Mouse (Mus musculus) cerebellum, adult 11-12 months (tissue): Measurements from ENCODE around the gene AC161166.1.
"Not testable (repeated sequence)": the region's sequence is repeated elsewhere in the genome, so short reads cannot be mapped to it uniquely, and the experiment has no call there.

Experiments
- DNase-seq: peaks from one replicate; pipeline ENCODE4 v3.0.0; 2022

AC161166.1 gene

DNA sequence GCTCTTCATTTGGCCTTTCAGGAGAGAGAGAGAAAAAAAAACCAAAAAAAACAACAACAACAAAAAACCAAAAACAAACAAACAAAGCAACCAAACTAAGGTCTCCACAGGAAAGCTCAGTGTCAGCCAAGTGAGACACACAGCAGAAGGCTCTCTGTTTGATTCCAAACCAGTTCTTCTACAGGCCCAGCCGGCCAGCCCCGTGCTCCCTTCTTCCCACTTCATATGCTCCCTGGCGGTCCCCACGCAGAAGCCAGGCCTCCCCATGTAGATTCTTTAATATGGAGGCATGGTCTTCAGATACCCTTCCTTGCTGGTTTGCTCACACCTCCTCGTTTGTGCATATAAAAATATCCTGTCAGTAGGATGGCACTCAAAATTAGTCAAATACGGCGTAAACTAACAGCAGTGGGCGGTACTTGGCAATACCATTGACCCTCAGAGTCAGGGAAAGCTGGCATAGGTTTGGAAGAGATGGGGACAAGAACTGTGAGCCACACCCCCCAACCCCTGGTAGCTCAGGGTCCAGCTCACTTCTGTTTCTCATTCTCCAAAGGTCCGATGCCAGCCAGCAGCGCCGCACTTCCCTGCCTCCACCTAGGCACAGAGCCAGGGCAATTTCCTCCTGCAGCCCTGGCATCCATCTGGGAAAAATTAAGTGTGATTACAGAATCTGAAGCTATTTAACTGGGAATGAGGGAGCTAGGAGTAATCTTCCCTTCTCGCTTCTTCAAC is 13.6 kb upstream of the AC161166.1 start:
- DNase-seq = peak; percentile 81

DNA sequence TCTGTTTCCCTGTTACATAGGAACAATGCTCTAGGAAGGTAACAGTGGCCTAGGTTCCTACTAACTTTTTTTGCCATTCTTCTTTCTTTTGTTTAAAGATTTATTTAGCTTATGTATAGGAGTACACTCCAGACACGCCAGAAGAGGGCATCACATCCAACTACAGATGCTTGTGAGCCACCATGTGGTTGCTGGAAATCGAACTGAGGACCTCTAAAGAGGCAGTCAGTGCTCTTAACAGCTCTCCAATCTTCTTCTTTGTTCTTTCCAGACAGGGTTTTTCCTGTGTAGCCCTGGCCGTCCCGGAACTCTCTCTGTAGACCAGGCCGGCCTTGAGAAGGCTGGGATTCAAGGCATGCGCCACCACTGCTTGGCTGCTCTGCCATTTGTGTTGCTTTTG is 12.7 kb upstream of the AC161166.1 start:
- no peak for DNase-seq

DNA sequence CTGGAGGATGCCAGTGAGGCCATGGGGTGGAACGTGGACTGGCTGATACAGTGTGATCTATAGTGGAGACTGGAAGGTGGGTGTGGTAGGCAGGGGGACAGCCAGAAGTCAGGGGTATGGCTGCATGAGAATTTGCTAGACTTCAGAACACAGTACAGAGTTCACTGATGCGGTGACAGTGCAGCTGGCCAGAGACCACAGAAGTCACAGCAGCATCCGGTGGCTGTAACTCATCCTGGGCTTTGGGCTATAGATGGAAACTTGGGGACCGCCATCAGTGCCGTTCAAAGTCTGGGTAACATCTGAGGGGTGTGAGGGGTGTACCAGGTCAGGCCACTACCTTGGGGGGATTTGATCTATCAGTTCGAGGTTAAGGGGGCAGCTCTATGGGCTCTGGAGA is 11.5 kb upstream of the AC161166.1 start:
- no peak for DNase-seq

DNA sequence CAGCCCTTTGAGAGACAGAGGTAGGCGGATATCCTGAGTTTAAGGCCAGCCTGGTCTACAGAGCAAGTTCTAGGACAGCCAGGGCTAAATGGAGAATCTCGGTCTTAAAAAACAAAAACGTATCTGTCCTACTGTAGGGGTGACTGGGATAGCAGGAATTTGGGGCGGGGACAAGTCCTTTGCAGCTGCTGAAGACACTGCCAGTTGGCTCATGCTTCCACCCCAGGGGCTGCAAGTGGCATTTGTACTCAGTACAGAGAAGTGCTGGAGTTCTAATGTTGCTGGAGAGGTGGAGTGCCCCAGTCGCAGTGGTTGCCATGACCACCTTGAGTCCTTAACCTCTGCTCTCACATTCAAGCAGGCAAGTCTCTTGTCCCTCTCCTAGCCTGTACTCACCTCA is 10.6 kb upstream of the AC161166.1 start:
- DNase-seq = no peak

DNA sequence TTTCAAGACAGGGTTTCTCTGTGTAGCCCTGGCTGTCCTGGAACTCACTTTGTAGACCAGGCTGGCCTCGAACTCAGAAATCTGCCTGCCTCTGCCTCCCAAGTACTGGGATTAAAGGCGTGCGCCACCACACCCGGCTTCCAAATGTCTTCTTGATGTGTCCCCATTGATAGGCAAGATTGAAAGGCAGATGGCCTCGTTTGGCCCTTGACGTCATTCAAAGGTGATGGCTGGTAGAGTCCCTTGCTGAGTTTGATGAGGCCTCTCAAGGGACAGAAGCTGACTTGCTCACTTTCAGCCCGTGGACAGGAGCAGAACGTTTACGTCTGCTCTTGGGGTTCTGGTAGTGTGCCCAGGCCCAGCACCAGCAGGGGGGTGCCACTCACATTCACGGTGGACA is 7.8 kb upstream of the AC161166.1 start:
- not testable (repeated sequence) for DNase-seq

DNA sequence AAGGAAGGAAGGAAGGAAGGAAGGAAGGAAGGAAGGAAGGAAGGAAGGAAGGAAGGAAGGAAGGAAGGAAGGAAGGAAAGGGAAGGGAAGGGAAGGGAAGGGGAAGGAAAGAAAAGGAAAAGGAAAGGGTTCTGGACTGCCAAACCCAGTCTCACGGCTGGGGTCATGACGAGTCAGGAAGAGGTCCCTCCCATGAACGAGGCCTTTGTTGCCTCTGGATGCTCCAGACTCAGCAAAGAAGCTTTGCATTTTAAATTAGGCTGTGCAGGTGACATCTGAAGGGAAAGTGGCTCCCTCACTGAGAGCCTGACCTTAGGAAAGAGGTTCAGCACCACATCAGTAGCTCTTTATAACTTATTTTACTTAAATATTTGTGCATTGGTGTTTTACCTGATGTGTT is 6.9 kb upstream of the AC161166.1 start:
- DNase-seq = no peak

DNA sequence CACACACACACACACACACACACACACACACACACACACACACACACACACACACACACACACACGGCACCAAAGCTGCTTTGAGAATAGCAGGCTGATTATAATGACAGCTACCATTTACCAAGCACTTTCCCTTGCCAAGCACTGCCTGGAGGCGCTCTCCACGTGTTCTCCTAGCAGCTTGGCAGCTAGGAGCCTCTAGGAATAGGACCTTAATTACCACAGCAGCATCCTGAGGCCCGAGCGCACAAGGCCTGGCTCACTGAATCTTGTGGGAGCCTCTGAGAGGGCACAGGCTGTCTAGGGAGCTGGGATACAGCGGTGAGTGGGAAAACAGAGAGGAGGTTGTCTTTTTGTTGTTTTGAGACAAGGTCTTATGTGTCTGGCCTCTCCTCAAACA is 5.4 kb upstream of the AC161166.1 start:
- no peak for DNase-seq

DNA sequence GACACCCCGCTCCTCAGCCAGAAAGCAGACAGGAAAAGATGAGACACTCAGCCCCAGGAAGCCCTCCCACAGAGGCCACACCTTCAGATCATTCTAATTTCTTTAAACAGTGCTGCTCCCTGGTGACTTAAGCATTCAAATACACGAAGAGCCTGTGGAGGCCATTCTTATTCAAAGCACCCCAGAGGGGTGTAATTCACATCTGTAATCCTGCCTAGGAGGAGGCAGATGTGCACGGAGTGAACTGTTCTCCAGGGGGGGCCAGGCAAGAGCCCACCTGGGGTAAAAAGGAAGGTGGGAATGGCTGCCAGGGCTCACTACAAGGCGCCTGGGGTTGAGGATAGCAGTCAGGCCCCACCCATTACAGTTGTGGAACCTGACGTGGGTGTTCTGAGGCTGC is 4.8 kb upstream of the AC161166.1 start:
- DNase-seq = no peak

DNA sequence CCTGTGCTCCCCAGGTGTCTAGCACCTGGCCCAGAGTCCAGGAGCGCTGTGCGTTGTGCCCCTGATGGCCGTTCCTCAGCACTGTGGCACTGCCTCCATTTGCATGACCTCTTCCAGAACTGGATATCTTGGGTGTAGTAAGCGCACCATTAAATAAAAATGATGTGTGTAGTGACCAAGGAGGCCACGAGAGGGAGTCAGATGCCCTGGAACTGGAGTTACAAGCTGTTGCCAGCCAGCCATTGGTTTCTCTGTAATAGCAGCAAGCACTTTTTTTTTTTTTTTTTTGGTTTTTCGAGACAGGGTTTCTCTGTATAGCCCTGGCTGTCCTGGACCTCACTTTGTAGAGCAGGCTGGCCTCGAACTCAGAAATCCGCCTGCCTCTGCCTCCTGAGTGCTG is 4.1 kb upstream of the AC161166.1 start:
- DNase-seq = not testable (repeated sequence)

DNA sequence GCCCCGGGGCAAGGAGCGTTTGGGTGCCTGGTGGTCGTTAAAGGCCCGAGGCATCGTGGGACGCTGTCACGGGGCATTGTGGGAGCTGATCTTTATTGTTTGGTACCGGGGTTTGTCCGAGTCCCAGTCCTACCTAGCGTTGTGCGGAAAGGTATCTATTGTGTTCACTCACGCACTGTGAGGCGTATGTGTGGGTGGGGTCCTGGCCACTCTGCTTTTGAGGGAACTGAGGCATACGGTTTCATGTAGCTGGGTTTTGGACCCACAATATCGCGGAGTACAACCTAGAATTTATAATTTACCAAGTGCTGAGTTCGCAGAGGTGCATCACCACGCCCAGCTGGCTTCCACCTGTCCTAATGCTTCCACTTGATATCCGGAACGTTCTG is 4.5 kb downstream of the AC161166.1 start:
- peak; percentile 61 for DNase-seq

DNA sequence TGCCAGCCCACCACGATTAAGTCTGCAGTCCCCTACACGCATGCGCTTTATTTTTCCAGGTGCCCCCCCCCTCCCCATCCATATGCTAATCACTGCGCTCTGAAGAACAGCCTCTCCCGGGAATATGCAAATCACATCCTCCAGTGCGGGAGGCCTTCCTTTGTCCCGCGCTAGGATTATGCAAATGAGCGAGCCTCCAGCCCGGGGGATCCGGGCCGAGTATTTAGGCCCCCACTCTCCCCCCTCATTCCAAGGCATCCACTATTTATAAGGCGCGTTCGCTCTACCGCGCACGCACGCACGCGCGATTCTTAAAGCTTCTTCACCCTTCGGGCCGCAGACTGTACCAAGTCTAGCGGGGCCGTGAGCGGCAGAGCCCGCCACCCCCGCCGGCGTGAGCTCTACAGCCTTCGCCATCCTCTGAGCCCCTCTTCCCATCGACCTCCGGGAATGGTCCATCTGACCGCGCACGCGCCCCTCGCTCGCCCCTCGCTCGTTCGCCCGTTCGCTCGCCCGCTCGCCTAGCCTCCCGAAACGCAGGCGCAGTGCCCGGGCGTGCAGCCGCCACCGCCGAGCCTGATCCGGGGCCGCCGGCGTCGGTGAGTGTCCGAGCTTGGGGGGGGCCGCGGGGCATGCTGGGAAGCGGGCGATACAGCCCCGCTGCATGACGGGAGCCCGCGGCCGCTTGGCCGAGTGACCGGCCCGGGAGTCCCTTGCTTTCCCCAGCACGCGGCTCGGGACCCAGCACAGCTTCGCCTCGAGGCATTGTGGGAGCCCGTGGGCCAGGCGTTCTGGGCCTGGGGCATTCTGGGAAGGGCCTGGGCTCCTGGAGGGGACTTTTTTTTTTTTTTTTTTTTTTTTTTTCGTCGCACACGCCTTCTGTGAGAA is 5.2 kb downstream of the AC161166.1 start, which contains the start of gene Zfp428:
Gene Zfp428, plus strand, starts transcription at position 169 of the 888 bp plus-strand sequence.
- DNase-seq = peak; percentile 89

DNA sequence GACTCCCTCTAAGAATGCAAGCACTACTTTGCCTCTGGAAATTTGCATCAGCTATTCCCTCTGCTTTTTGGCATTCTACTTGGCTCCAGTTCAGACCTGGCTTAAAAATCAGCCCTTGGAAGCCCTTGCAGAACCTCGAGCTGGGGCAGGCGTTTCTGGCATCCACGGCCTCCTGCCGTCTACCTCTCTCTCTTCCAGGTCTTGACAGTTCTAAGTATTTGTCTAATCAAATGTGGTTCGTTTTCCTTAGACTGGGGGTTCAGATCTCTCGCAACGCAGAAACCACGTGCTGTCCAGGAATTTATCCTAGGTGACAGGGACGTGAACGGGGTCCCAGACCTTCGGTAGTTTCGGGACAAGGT is 5.8 kb downstream of the AC161166.1 start:
- peak; percentile 86 for DNase-seq

DNA sequence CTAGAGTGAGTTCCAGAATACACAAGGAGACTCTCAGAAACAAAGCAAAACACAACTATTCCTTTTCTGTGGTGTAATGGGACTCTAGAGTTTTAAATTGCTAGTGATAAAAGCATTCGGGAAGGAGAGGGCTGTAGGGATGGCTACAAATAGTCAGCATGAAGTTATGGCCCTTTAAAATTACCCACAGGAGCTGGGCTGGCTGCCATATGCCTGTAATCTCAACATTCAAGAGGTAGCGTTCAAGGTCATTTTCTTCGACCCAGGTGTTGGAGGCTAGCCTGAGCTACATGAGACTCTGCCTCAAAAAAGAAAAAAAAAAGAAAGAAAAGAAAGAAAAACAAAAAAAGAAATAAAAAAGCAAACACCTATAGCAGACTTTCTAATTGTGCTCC is 6.2 kb downstream of the AC161166.1 start:
- DNase-seq = no peak

DNA sequence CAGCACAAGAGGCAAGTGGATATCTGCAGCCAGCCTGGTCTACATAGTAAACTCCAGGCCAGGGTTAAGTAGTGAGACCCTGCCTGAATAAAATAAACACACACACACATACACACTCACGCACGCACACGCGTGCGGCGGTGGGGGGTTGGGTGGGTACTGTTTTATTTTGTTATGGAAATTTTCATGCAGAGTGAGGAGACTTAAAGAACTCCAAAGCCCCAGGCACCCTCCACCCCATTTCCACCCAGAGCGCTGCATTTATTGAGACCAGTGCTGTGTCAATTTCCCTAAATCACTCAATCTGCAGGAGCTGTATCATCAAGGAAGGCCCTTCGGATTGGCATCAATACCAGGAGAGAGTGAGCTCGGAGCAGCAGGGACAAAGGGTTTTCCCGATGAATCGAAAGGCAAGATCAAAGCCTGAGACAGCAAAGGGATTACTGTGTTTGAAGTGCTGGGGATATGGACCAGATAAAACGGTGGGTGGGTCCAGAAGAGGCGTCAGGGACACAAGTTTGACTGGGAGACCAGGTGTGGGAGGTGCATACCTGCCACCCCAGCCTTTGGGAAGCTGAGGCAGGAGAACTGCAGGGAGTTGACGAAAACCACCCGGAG is 6.7 kb downstream of the AC161166.1 start:
- no peak for DNase-seq

DNA sequence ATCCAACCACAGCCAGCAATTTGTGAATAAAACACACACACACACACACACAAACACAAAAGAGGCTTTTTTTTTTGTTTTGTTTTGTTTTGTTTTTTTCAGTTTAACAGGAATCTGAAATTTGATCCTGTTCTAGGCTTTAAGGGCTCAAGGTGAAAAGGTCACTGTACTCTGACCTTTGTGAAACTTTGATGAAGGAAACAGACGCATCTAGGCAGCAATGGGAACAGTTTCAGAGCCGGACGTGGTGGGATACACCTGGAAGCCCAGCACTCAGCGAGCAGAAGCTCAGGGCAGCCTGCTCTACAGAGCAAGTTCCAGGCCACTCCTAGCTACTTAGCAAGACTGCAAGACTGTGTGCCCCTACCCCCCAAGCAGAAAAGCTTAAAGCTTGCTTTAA is 7.4 kb downstream of the AC161166.1 start:
- no peak for DNase-seq

DNA sequence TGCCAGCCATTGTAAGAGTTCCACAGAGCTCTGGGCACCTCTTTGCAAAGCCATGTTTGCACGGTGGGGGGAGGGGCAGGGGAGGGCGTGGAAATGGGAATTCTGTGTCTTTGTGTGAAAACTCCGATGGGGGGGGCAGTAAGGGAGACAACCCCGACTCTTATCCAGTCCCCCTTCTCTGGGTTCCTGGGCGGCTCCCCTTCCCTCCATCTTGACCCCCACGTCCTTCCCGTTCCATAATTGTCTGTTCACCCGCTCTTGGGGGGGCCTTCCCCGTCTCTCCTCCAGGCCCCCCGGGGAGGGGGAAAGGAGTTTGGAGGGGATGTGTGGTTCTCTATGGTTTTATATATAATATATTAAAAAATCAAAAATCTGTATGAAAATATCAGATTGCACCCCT is 8.3 kb downstream of the AC161166.1 start:
- no peak for DNase-seq

DNA sequence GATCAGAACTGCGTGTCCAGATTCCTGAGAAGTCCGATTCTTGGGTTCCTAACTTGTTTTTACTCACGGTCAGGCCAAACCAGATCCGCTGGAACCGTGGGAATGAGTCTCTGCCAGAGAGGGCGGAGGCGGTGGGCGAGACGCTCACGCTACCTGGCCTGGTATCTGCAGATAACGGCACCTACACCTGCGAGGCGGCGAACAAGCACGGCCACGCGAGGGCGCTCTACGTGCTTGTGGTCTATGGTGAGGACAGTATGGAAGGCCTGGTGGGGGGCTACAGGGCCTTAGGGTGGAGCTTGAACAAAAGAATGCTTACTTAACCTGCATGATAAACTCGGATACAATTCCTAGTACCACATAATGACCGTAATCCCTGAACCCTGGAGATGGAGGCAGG is 10.8 kb downstream of the AC161166.1 start:
- DNase-seq = no peak

DNA sequence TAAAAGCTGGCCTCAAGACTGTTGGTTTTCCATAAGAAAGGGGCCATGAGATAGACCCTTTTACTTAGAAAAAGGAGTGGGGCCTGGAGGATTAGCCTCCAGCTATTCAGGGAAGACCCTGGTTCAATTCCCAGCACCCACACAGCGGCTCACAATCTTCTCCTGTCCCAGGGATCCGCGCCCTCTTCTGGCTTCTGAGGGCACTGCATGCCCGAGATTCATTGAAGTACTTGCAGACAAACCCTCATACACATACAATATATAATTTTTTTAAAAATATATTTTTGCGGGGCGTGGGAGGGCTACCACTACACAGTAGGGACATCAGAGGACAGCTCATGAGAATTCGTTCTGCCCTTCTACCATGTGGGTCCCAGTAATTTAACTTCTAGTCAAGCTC is 11.3 kb downstream of the AC161166.1 start:
- DNase-seq = no peak

DNA sequence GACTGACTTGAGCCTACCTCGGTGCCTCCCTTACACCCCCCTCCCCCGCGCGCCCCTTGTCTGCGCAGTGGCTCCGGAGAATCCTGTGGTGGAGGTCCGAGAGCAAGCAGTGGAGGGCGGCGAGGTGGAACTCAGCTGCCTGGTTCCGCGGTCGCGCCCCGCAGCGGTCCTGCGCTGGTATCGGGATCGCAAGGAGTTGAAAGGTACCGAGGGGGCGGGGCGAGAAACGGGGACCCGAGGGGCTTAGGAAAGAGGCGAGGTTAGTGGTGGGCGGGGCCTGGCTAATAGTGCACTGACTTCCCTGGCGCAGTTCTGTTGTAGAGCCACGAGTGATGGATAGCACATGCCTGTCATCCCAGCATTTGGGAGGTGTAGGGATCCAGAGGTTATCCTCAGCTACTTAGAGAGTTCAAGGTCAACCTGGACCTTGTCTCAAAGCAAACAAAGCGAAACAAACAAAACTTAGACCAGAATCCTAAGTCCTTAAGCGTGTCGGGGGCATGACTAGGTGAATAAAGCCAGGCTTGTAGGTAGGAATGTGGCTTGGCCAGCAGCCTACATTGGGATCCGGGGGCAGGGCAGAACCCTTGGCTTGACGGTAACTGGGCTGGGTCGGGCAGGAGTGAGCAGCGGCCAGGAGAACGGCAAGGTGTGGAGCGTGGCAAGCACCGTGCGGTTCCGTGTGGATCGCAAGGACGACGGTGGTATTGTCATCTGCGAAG is 12.2 kb downstream of the AC161166.1 start:
- no peak for DNase-seq

DNA sequence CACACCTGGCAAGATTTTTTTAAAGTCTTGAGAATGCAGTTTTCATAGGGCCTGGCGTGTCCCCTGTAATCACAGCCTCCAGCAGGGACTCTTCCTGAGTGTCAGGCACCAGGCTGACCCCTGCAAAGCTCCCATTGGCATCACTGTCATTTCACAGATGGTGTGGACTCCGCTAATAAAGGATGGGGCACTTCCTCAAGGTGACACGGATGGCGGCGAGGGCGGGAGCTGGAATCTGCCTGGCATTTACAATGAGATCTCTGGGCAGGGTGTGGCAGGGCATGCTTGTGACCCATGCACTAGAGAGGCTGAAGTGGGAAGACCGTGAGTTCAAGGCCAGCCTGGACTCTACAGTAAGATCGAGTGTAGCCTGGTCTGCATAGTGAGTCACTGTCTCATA is 24.0 kb downstream of the AC161166.1 start:
- DNase-seq = peak; percentile 69

DNA sequence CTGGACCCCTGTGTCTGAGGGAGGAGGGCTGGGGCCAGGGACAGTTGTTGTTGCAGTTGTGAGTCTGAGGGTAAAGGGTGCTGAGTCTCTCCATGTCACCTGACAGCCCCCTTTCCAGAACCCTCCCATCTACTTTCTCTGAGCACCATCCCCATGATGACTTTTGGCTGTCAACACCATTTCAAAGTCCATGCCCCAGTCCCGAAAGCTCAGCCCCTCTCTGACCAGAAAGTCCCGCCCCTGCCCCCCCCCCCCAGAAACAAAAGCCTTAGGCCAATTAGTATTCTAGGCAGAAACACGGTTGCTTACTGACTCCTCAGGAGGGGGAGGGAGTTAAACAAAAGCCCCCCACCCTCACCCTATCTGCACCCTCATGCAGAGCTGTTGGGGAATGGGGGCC is 24.9 kb downstream of the AC161166.1 start:
- DNase-seq = peak; percentile 49

DNA sequence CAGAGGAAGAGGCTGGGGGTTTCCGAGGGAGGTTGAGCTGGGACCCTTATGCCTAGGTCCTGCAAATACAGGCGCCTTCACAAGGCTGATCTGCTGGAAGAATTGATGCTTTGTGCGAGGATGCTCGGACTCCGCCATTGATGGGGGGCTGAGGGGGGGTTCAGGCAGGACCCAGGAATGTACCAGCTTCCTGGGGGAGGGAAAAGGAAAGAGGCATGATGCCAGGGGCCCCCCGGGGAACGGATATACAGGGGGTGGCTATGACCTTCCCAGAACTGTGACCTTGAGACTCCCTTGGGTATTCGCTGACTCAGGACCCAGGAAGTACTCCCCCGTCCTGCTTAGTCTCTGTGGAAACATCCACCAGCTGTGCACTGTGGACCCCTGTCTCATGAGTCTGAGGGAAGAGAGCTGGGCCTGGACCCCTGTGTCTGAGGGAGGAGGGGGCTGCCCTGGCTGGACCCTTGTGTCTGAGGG is 25.6 kb downstream of the AC161166.1 start:
- peak; percentile 51 for DNase-seq

DNA sequence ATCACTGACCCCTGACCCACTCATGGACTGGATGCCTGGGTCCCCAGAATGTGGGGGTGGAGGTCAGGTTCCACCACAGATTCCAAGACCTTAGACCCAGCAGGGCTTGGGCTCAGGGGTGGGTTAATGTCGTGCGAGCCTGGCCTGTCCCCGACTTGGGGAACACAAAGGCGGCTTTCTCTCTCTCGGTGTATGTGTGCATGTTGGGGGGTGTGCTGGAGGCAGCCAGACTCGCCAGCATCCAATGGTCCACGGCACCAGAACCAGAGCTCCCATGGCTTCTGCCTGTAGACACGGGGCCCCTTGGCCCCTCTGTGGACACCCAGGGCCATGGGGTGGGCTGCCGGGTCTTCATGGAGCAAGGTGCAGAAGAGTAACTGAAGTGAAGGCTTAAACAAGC is 26.8 kb downstream of the AC161166.1 start:
- no peak for DNase-seq
